Mouse (Mus musculus) naive thymus-derived CD4-positive, alpha-beta T cell, adult 2 months (primary cell): Measurements from ENCODE around the gene Cdk14.
A peak's percentile ranks its signal among the peaks of the same experiment; 100 is the strongest.

ENCODE experiments used
- DNase-seq: peaks from one replicate; pipeline ENCODE4 v3.0.0-alpha.2; 2011; ENCODE audit warnings: low read depth

Gene Cdk14

DNA sequence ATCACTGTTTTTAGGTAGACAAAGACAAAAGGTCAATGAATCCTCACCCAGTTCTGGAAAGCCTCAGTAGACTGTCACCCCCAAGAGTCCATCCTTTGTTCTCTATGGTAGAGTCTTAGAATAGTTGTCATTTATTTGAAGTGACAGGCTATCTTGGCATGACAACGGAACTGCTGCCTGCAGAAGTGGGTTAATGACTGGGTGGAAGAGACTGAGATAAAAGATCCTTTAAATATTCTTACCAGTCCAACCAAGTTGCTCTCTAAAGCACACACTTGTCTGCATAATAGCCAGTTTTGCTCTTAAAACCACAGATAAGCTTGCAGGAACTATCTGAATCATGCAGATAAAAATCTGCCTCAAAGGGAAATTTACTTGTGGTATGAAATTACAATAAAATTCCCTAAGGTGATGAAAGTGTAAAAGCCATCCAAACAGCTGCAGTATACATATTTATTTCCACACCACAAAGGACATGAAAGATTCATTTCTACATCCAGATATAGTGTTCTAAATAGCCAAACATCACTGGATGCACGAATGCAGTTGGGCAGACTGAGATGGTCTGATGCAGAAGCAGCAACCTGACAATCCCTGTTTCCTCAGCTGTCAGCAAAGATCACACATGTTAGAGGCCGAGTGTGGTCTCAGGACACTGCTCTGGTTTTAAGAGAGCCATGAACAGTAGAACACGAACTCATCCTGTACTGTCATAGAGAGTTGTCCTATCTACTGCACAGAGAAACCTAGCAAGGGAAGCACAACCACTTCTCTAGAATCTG lies 363.8 kb downstream of the Cdk14 start:
- DNase-seq, result no peak

DNA sequence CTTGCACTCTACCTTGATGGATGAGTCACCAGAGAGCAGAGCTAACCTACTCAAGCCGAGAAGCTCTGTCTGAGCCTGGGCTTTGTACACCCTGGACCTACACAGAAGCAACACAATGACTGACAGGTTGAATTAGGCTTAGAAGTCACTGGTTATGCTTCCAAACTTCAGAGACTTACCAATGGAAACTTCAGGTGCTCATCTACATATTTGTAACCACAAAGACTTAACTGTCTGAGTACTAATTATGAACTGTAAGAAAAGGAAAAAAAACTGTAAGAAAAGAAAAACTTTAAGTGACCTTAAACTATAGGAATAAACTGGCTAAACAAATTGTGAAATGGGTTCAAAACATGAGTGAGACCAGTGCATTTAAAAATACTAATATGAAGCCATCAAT lies 364.6 kb downstream of the Cdk14 start:
- no peak for DNase-seq

DNA sequence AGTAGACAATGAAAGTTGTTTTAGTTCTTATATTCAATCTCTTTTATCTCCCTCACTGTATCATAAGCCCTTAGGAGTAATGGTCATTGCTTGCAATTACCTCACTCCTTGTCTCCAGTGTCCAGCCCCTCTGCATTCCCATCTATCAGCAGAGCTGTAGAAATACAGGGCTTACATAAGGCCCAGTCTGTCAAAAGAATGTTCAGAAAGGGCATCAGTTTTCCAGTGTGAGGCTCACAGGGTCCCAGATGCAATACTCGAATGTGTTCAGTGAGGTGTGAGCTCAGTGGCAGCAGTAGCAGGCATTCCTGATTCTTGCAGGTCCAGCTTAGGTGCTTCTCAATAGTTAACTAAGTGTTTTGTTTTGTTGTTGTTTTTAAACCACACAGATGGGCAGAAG lies 365.8 kb downstream of the Cdk14 start:
- DNase-seq, result no peak

DNA sequence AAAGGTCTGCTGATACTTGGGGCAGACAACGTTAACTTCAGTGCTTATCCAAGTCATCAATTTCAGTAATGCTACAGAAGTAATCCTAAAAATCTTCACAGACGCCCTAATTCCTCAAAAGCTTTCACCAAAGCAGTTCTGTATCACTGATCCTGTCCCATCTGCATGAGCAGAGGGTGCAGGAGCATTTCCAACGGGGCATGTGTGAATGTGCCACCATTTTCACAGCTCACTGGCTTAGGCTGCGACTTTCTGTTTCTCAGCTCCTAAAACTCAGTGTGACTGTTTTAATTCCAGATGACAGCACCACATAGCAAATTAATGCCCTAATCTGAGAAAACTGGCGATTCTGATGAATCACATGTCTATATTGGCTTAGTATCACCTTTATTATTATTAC lies 375.8 kb downstream of the Cdk14 start:
- no peak for DNase-seq

DNA sequence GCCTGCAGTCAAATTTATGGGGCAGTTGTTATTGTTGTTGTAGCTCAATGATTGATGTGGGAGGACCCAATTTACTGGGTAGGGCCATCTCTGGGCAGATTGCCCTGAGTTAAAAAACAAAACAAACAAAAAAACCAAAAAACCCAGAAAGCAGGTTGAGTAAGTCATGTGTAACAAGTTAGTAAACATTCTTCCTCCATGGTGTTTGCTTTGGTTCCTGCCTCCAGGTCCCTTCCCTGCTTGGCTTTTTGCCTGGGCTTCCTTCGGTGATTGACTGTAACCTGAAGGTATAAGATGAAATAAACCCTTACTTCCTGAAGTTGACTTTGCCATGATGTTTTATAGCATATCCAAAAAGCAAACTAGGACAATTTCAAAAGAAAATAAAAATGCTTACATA lies 377.4 kb downstream of the Cdk14 start:
- no peak for DNase-seq

DNA sequence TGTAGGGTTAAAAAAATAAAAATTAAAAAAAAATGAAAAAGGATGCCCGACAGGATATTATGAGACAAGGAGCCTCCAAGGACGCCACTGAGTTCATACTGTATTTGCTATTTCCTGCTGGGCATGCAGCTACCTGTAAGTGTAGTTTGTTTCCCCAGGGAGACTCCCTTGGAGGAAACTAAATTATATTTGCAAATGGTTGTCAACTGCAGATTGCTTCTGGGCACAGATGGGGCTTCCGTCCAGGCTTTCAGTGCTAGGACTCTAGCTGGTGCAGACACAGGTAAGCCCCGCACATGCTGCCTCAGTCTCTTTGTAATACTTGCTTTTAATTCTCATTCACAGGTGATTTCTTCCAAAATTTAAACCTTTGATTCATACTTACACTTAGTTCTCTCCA lies 378.6 kb downstream of the Cdk14 start:
- DNase-seq, result no peak

DNA sequence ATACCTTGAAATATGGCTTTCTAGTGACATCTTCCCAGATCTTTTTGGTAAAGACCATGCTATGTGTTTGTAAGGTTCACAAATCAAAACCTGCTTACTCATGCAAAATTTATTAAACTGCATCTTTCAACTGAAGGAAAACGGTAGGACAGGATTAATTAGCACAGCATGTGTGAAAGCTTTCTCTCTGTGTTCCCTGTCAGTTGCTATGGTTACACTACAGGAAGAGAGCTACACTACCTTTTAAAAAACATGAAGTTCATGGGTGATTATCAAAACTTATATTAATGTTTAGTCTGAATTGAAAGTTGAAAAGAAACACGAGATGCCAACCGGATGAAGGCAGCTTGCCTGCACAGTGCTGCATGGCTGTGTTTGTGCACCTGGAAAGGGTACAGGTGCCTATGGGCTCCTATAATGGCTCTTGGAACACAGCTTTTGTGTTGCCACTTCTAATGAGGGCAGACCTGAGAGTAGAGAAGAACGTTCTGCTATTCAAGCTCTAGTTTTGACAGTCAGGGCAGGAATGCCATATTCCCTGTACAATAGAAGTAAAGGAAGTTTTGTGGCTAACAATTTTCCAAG lies 380.3 kb downstream of the Cdk14 start:
- DNase-seq, result no peak

DNA sequence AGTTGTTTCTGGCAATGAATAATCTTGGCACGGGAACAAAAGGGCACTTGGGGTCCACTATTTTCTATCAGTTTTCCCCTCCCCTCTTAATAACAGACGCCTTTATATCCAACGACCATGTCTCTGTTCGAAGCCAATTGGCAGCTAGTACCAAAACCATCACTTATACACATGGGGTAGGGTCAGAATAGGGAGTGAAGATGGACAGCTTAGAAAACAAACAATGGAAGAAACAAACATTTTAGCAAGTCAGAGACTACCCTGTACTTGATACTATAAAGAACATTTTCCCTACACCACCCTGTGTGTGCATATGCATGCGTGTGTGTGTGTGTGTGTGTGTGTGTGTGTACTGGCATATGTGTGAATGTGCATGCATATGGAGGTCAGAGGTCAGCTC lies 386.7 kb downstream of the Cdk14 start:
- no peak for DNase-seq

DNA sequence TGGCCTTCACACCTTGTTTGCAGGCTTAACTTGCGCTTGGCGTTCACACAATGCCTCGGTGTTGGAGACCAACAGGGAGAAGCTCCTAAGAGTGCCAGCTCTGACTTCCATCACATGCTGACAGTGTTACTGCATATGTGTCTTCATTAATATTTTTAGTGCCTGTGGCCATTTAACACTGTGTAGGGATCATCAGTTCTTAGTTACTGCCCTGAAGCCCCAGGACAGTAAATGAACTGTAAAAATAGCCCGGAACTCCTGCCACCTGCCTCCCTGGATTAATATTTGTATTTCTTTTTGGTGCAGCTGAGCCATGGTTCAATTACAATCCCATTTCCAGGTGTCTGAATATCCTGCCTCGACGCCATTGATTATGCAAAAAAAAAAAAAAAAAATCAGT lies 387.3 kb downstream of the Cdk14 start:
- no peak for DNase-seq

DNA sequence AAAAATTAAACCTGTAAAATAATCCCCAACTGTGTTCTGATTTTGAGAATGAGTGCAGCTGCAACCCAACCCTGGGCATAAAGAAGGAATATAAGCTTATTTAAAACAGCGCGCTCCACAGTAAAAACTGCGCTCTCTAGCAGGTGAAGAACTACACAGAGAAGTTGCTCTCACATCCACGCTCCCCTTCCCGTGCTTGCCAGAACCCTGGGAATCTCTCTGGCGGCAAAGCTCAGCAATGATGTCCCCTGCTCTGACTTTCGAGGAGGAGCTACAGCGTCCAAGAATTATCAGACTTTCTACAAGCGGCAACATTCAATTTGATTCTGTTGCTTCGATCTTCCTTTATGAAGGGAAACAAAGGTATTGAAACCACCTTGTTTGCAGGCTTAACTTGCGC lies 387.7 kb downstream of the Cdk14 start:
- no peak for DNase-seq

DNA sequence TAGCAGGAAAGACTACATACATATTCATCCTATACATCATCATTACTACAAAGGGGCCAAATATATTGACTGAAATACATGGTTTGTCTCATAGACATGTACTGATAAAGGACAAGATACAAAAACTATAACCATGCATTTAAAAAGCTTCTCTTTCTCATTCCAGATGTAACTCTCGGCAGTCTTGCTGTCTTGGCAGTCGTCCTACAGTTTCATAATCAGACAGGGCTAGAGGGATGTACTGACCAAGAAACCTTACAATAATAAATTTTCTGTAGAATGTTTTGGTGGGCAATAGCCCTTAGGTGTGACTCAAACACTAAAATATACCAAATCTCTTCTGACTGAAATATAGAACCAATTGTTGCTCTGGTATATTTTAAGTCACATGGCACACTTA lies 389.7 kb downstream of the Cdk14 start:
- DNase-seq, result no peak

DNA sequence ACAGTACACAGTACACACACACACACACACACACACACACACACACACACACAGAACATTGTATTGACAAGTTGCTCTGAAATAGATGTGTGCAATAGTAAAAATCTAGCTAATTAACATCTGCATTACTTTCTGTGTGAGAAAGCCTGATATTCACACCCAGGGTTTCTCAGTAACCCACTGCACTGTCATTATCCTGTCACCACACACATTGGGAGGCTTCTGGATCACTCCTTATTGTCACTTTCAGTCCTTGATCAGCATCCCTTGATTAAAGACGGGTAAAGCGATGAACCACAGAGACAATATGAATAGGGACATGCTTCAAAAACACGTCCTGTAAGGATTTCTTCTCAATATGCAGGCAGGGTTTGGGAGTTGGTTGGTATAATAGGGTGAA lies 401.2 kb downstream of the Cdk14 start:
- no peak for DNase-seq

DNA sequence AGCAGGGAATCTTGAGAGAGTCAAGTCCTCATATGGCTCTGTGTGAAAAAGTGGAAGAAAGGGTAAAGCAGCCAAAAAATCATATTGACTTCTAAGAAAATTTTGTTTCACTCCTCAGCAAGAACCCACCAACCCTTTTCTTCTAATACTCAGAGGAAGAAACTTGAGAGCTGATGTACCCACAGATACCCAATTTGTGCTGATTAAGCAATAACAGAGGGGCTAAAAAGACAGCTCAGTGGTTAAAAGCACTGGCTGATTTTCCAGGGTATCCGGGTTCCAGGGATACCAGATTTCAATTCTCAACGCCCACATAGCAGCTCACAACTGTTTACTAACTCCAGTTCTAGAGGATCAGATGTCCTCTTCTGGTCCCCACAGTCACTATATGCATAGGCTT lies 401.9 kb downstream of the Cdk14 start:
- DNase-seq, result no peak

DNA sequence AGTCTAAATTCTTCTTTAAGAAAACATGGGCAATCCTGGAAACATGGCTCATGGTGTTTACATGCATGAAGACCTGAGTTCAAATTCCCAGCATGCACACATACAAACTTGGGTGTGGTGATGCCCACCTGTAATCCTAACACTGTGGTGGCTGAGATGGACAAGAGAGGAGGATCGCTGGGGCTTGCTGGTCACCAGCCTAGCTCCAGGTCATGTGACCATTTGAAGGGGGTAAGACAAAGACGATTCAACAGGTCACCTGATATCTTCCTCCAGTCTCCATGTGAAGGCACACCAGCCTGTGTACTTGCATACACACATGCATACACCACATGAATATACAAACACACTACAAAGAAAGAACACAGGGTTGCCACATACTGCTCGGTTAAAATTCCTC lies 406.3 kb downstream of the Cdk14 start:
- no peak for DNase-seq

DNA sequence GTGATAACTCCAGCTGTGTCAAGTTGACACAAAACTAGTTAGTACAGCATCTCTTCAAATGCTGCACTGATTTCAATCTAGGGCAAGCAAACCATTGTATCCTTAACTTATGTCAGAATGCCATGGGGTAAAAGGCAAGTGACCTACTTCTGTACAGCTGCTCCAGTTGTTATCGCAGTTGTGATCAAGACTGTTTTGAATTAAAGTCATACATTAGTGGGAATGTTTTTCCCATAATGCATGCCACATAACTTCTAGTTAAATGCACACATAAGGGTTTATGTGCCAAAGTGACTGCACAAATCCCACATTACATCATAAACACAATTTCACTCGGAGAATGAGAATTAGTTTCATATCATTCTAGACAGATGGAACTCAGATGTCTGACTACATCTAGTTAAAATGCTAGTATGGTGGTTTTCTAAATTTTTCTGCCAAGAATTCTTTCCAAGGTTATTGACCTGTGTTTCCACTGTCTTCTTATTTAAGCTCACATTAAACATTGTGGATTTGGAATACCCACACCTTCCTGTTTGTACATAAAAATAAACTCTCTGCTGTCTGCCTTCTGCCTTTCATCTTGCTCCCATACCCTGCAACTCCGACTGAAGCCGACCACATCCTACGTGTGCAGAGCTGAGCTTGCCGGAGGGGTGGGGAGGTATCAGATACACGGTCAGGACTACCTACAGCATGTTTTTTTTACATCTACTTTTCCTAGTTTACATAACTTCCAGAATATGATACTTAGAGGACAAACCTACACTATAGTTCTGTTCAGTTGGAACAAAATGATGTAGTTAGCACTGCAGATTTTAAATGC lies 407.4 kb downstream of the Cdk14 start:
- DNase-seq, result peak; percentile 9

DNA sequence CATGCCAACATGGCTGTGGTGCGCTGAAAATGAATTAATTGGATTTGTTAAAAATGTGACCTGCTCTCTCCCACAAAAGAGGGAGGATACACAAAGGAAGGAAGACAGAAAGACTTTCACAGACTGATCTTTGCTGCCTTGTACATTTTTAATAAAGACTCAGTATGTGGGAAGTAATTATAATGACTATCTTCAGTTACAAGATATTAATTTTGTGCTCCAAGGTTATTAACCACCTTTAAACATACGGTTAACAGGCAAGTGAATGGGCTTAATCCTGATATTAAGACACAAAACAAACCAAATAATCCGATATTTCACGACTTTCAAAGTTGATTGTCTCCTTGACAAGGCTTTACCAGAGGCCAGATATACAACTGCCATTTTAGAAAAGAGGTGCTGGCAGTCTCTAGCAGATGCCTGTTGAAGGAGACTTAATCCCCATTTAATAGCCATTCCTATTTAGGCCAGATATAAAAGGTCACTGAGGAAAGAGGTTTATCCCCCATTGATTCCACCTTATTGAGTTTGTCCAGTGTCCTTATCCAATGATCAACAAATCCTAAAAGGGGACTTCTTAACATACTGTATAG lies 411.9 kb downstream of the Cdk14 start:
- no peak for DNase-seq

DNA sequence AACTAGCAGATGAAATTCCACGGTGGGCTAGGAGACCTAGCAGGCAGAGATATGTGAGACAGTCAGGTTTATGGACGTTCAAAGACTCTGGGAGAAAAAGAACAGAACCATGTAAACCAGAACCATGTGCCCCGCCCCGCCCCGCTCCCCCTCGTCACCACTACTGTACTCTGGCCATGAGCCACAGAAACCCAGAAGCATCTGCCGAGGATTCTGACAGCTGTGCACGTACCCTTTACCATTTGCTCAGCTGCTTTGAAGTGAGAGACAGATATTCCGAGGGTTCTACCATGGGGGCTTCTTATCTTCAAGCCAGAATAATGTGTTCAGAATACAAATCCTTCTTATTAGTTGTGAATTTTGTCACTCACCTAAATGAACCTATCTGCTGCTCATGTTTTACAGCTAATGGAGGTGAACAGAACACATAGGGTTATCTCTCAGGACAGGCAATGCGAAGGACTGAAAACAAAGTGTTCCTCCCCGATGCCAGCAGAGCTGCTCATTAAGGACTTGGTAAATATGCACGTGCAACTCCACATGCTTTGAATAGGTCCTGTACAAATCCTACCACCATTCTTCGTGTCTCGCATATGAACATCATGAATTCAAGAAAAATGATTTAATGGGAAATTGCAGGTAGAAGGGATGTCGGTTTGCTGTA lies 412.5 kb downstream of the Cdk14 start:
- no peak for DNase-seq

DNA sequence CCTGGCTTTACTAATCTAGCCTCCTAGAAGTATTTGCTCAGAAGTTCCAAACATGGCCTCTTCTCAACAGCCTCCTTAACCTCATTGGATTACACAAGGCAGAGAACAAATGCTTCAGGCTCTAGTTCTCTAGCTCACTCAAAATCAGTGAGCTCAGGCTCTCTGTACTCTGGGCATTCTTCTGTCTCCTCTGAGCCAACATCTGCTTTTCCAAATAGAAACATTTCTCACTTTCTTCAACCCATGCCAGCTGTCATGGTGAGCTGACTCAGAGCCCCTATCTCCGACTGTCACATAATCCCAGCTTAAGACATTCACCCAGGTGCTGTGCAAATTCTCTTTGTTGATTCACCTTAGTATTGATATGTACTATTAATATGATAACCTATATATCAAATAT lies 414.5 kb downstream of the Cdk14 start:
- no peak for DNase-seq

DNA sequence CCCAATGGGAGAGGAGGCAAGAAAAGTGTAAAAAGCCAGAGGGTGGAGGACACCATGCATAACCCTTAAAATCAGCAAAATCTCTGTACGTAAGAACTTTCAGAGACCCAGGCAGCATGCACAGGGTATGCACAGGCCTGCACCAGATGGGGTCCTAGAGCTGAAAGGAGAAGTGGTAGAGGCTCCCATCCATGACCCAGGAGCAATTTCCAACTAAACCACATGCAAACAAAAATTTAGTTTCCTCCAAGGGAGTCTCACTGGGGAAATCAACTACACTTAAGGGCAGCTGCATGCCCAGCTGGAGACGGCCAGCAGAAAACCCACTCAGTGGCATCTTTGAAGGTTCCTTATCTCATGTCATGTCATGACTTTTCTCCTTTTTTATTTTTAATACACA lies 415.4 kb downstream of the Cdk14 start:
- DNase-seq, result no peak

DNA sequence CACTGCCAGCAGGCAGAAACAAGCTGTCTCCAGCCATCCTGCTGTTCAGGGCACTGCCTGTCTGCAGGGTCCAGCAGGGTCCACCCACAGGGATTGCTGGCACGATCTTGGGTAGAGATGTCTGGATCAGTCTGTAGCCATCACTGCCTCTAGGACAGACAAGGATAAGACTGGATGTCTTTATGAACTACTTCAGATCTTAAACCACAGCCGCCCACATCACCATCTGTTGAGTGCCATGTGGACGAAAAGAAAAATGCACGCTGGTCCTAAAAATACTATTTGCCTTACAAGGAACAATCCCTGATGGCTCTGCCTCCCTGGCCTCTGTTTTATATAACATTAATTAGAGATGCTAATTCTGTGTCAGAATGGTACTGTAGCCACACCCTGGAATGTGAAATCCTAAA lies 426.9 kb downstream of the Cdk14 start:
- DNase-seq, result no peak

DNA sequence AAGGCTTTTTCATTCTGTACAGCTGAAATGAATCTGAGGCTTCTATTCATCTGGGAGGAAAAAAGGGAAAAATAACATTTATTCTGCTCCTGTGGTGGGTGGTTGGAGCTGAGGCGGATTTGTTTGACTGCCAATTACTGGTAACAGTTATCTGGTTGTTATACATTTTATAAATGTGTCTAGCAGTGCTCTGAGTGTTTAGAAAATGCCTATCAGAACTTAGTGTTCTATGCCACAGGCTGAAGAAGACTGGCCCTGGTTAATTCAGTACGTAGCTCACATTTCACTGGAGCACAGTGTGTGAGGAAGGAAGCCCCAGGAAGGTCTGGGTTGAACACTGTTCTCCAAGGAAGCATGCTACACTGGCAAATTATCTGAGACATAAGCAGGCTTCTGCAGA lies 429.1 kb downstream of the Cdk14 start:
- DNase-seq, result no peak

DNA sequence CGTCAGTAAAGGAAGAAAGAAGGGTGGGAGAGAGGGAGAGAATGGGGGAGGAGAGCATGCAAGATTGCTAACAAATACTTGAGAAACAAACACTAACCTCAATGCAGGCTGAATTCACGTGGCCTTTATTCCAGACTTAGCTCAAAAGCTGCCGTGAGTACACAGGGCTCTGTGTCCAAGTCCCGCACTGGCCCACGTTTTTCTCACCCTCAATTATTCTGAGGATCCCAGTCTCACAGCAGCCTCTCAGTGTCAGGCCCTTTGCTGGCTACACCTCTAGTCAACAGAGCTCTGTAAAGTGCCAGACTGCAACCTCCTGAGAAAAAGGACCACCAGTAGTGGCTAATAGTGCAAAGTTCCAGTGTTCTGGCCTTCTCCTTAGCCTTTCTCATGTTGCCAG lies 429.9 kb downstream of the Cdk14 start:
- DNase-seq, result no peak
